Mouse (Mus musculus) neural tube, embryonic 15.5 days (tissue): ENCODE data around the gene Mef2c. TPM values are rescaled to one million over a fixed set of nuclear protein-coding genes. Genes with fewer than 3 reads are reported as not detected.
A peak's percentile ranks its signal among the peaks of the same experiment; 100 is the strongest.

Source experiments
- ATAC-seq: fragments of 200-750 bp; cut with Nextera tagmentation; 2 replicates; pipeline ENCODE4 v1.8.0; 2017; ENCODE audit warnings: mild to moderate bottlenecking, moderate TSS enrichment, moderate library complexity; ENCODE audit not compliant: low FRiP score
- H3K27ac ChIP-seq: fragments of 300-500 bp; sonication (generic); replicated peaks from 2 replicates; pipeline ENCODE4 v1.5.1; 2015; ENCODE audit warnings: mild to moderate bottlenecking, inconsistent platforms
- H3K27me3 ChIP-seq: fragments of 300-500 bp; sonication (generic); replicated peaks from 2 replicates; pipeline ENCODE4 v1.6.1; 2015; ENCODE audit warnings: inconsistent platforms
- H3K36me3 ChIP-seq: fragments of 300-500 bp; sonication (generic); 2 replicates; pipeline ENCODE4 v1.6.1; 2015; ENCODE audit warnings: inconsistent platforms
- H3K4me1 ChIP-seq: fragments of 300-500 bp; sonication (generic); 2 replicates; pipeline ENCODE4 v1.6.1; 2015; ENCODE audit warnings: inconsistent platforms
- H3K4me2 ChIP-seq: fragments of 300-500 bp; sonication (generic); 2 replicates; pipeline ENCODE4 v1.6.1; 2015; ENCODE audit warnings: inconsistent platforms, mild to moderate bottlenecking, moderate library complexity
- H3K4me3 ChIP-seq: fragments of 300-500 bp; sonication (generic); replicated peaks from 2 replicates; pipeline ENCODE4 v1.5.1; 2015; ENCODE audit warnings: mild to moderate bottlenecking, inconsistent platforms
- H3K9ac ChIP-seq: fragments of 300-500 bp; sonication (generic); replicated peaks from 2 replicates; pipeline ENCODE4 v1.6.1; 2015; ENCODE audit warnings: mild to moderate bottlenecking, inconsistent platforms
- H3K9me3 ChIP-seq: fragments of 300-500 bp; sonication (generic); replicated peaks from 2 replicates; pipeline ENCODE4 v1.6.1; 2016; ENCODE audit warnings: inconsistent platforms
- WGBS: fragments of 180-500 bp; shearing (Covaris S2); methylation state at CpG from one replicate; pipeline ENCODE4 v1.1.7; 2015; ENCODE audit warnings: mixed read lengths; 5-methylcytosine and 5-hydroxymethylcytosine counted together
- polyA plus RNA-seq: library from polyadenylated mRNA; unstranded; fragments of >200 nt; fragmentation: Nextera tagmentation; extraction: Ambion mirVana; gene quantifications from 2 replicates; pipeline ENCODE4 v1.2.1, GENCODE M21; 2015

Mef2c gene
- polyA plus RNA-seq, 1 experiment from 2014 or later = 29.7 TPM

- Histone ChIP-seq H3K4me1 (peaks cover 6% of the 10 kb centered on the region; the same call in 1 of the 2 replicates), H3K27ac (no peak overlapping the region), H3K27me3 (no peaks in the 10 kb centered on the region), H3K9me3 (no peaks in the 10 kb centered on the region), H3K9ac (no peak overlapping the region), H3K4me3 (peak overlapping the region; percentile 64), H3K36me3 (no peaks in the 10 kb centered on the region), H3K4me2 (peak overlapping the region; percentile 80)
- ATAC-seq = no peak
- 52% methylated on average over 2 of the region's 2 CpGs for WGBS
Observed at GRCm38 (mm10) chr13:83525716-83526005, 21.8 kb downstream of the Mef2c start.

GRCm38 (mm10) chr13:83526066-83526465 is 22.2 kb downstream of the Mef2c start:
- peak overlapping the region; percentile 64 for H3K4me3 ChIP-seq
- peaks cover 6% of the 10 kb centered on the region; the same call in 1 of the 2 replicates for H3K4me1 ChIP-seq
- no peaks in the 10 kb centered on the region for H3K27me3 ChIP-seq
- H3K27ac ChIP-seq = no peak overlapping the region
- H3K4me2 ChIP-seq = peak overlapping the region; percentile 80
- no peaks in the 10 kb centered on the region for H3K36me3 ChIP-seq
- H3K9ac ChIP-seq = no peak overlapping the region
- ATAC-seq = no peak
- 39% methylated on average over 6 of the region's 6 CpGs for WGBS
- no peaks in the 10 kb centered on the region for H3K9me3 ChIP-seq

- Histone ChIP-seq H3K9me3 (no peaks in the 10 kb centered on the region), H3K27ac (no peak overlapping the region), H3K36me3 (no peaks in the 10 kb centered on the region), H3K27me3 (no peaks in the 10 kb centered on the region), H3K4me2 (peak overlapping the region; percentile 22), H3K4me1 (peaks cover 6% of the 10 kb centered on the region; the same call in 1 of the 2 replicates), H3K9ac (no peak overlapping the region), H3K4me3 (peak overlapping the region; percentile 15; the same call in 1 of the 2 replicates)
- no peak for ATAC-seq
- WGBS = 65% methylated on average over 9 of the region's 9 CpGs
Observed at GRCm38 (mm10) chr13:83527921-83528320, 24.1 kb downstream of the Mef2c start.

- Histone ChIP-seq H3K9me3 (no peaks in the 10 kb centered on the region), H3K4me3 (no peak overlapping the region), H3K36me3 (no peaks in the 10 kb centered on the region), H3K4me2 (no peak overlapping the region; the same call in 1 of the 2 replicates), H3K9ac (no peak overlapping the region), H3K27ac (no peak overlapping the region), H3K4me1 (0 out of 2 replicates have a peak, but pooled peaks cover 3% of the 10 kb centered on the region), H3K27me3 (no peaks in the 10 kb centered on the region)
- 74% methylated on average over 8 of the region's 8 CpGs for WGBS
- ATAC-seq = no peak
Observed at GRCm38 (mm10) chr13:83529729-83530314, 26.0 kb downstream of the Mef2c start.

- Histone ChIP-seq H3K4me2 (no peak overlapping the region), H3K27me3 (no peaks in the 10 kb centered on the region), H3K27ac (no peak overlapping the region), H3K4me3 (no peak overlapping the region), H3K9me3 (no peaks in the 10 kb centered on the region), H3K36me3 (no peaks in the 10 kb centered on the region), H3K9ac (no peak overlapping the region), H3K4me1 (no peaks in the 10 kb centered on the region)
- WGBS = 88% methylated on average over 4 of the region's 4 CpGs
- no peak for ATAC-seq
Observed at GRCm38 (mm10) chr13:83530889-83531288, 27.1 kb downstream of the Mef2c start.

GRCm38 (mm10) chr13:83531968-83532591 is 28.2 kb downstream of the Mef2c start:
- Histone ChIP-seq H3K36me3 (no peaks in the 10 kb centered on the region), H3K4me3 (no peak overlapping the region), H3K27ac (no peak overlapping the region), H3K4me1 (no peaks in the 10 kb centered on the region), H3K4me2 (no peak overlapping the region), H3K27me3 (no peaks in the 10 kb centered on the region), H3K9me3 (no peaks in the 10 kb centered on the region), H3K9ac (no peak overlapping the region)
- 58% methylated on average over 8 of the region's 8 CpGs for WGBS
- ATAC-seq = no peak

- no peaks in the 10 kb centered on the region for H3K9me3 ChIP-seq
- no peaks in the 10 kb centered on the region for H3K36me3 ChIP-seq
- H3K4me2 ChIP-seq = no peak overlapping the region
- ATAC-seq = no peak
- H3K27ac ChIP-seq = no peak overlapping the region
- H3K4me3 ChIP-seq = no peak overlapping the region
- H3K27me3 ChIP-seq = no peaks in the 10 kb centered on the region
- no peak overlapping the region for H3K9ac ChIP-seq
- no peaks in the 10 kb centered on the region for H3K4me1 ChIP-seq
- 69% methylated on average over 3 of the region's 3 CpGs for WGBS
Observed at GRCm38 (mm10) chr13:83536361-83536760, 32.5 kb downstream of the Mef2c start.

- WGBS = 61% methylated on average over 5 of the region's 5 CpGs
- no peaks in the 10 kb centered on the region for H3K36me3 ChIP-seq
- ATAC-seq = no peak
- H3K9me3 ChIP-seq = no peaks in the 10 kb centered on the region
- H3K27ac ChIP-seq = no peak overlapping the region
- no peaks in the 10 kb centered on the region for H3K27me3 ChIP-seq
- no peak overlapping the region for H3K9ac ChIP-seq
- no peak overlapping the region for H3K4me3 ChIP-seq
- no peaks in the 10 kb centered on the region for H3K4me1 ChIP-seq
- H3K4me2 ChIP-seq = no peak overlapping the region
Observed at GRCm38 (mm10) chr13:83537163-83537562, 33.3 kb downstream of the Mef2c start.

GRCm38 (mm10) chr13:83539921-83540320 is 36.1 kb downstream of the Mef2c start:
- Histone ChIP-seq H3K36me3 (no peaks in the 10 kb centered on the region), H3K9ac (no peak overlapping the region), H3K4me2 (no peak overlapping the region), H3K9me3 (no peaks in the 10 kb centered on the region), H3K4me3 (no peak overlapping the region), H3K27me3 (no peaks in the 10 kb centered on the region), H3K27ac (no peak overlapping the region), H3K4me1 (no peaks in the 10 kb centered on the region)
- ATAC-seq = no peak

GRCm38 (mm10) chr13:83542666-83543065 is 38.8 kb downstream of the Mef2c start:
- WGBS = 69% methylated on average over 5 of the region's 5 CpGs
- Histone ChIP-seq H3K4me3 (no peak overlapping the region), H3K9ac (no peak overlapping the region), H3K27me3 (no peaks in the 10 kb centered on the region), H3K4me2 (no peak overlapping the region), H3K36me3 (no peaks in the 10 kb centered on the region), H3K4me1 (no peaks in the 10 kb centered on the region), H3K9me3 (no peaks in the 10 kb centered on the region), H3K27ac (no peak overlapping the region)
- no peak for ATAC-seq

- Histone ChIP-seq H3K4me2 (no peak overlapping the region), H3K9me3 (no peaks in the 10 kb centered on the region), H3K4me1 (no peaks in the 10 kb centered on the region), H3K36me3 (no peaks in the 10 kb centered on the region), H3K27ac (no peak overlapping the region), H3K27me3 (no peaks in the 10 kb centered on the region), H3K9ac (no peak overlapping the region), H3K4me3 (no peak overlapping the region)
- ATAC-seq = no peak
- 86% methylated on average over 4 of the region's 4 CpGs for WGBS
Observed at GRCm38 (mm10) chr13:83544707-83545106, 40.9 kb downstream of the Mef2c start.

GRCm38 (mm10) chr13:83546876-83547275 is 43.0 kb downstream of the Mef2c start:
- H3K9me3 ChIP-seq = no peaks in the 10 kb centered on the region
- no peaks in the 10 kb centered on the region for H3K27me3 ChIP-seq
- WGBS = 96% methylated on average over 5 of the region's 5 CpGs
- no peak overlapping the region for H3K4me3 ChIP-seq
- H3K9ac ChIP-seq = no peak overlapping the region
- no peak for ATAC-seq
- H3K4me1 ChIP-seq = no peaks in the 10 kb centered on the region
- no peaks in the 10 kb centered on the region for H3K36me3 ChIP-seq
- H3K4me2 ChIP-seq = no peak overlapping the region
- no peak overlapping the region for H3K27ac ChIP-seq
